Mouse (Mus musculus): ENCODE data around the gene Cep295.

Gene Cep295

DNA sequence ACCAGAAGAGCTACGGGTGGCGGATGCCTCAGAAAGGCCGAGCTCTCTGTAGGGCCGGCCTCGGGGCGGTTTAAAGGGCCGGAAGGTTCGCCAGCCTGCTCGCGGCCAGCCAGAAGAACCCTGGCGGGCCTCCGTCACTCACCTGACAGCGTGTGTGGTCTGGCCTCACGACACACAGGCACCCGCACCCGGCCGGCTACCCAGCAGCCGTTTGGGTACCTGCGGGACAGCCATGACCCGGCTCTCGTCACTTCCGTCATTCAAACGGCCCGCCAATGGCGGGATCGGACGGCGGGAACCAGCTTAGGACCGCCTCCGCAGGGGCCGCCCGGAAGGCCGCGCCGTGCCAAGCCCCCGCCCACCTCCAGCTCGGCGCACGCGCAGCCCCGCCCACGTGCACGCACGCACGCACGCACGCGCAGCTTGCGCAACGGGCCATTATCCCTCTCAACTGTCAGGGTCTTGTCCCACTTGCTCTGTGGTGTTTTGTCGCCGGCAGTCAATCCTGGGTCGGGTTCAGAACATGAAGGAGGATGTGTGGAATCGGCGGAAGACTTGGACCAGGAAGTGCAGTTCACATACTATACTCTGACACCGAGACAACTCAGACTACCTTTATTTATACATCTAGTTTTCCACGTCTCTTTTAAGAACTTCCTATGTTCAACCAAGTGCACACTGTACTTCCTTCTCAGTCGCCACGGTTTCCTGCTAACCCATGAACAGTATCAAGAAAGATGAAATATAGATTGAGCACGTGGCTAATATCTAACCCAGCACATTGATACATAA, at the start of gene Cep295:
Cep295 (minus strand) TSS at position 305 of the 792 bp plus-strand sequence.
- peak; percentile 98 for DNase-seq (ENCODE audit: low read depth, low spot score)

DNA sequence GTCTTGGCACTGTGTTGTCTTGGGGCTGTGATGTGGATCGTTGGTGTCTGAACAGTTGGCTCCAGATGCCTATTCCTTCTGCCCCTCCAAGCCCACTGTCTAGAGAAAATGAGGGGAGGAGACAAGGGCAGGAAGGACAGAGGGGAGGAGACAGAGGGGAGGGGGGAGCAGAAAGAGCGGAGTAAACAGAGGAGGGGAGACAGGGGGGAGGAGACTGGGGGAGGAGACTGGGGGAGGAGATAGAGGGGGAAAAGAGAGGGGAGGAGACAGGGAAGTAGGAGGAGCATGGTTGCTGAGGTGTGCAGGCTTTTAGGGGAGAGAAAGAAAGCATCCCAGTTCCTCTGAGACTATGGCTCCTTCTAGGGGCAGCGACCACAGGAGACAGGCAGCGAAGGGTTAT, 40.0 kb upstream of the Cep295 start:
- peak; percentile 76 for DNase-seq (ENCODE audit: low read depth, low spot score)

DNA sequence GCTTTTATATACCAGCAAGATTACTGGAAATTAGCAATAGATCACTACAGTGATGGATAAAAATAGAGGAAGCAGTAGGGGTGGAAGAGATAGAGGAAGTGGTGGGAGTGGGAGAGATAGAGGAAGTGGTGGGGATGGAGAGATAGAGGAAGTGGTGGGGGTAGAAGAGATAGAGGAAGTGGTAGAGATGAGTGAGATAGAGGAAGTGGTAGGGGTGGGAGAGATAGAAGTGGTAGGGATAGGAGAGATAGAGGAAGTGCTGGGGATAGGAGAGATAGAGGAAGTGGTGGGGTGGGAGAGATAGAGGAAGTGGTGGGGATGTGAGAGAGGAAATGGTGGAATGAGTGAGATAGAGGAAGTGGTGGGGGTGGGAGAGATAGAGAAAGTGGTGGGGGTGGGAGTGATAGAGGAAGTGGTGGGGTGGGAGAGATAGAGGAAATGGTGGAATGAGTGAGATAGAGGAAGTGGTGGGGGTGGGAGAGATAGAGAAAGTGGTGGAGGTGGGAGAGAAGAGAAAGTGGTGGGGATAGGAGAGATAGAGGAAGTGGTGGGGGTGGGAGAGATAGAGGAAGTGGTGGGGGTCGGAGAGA, 37.9 kb upstream of the Cep295 start:
- DNase-seq (ENCODE audit: low read depth, low spot score): no peak

DNA sequence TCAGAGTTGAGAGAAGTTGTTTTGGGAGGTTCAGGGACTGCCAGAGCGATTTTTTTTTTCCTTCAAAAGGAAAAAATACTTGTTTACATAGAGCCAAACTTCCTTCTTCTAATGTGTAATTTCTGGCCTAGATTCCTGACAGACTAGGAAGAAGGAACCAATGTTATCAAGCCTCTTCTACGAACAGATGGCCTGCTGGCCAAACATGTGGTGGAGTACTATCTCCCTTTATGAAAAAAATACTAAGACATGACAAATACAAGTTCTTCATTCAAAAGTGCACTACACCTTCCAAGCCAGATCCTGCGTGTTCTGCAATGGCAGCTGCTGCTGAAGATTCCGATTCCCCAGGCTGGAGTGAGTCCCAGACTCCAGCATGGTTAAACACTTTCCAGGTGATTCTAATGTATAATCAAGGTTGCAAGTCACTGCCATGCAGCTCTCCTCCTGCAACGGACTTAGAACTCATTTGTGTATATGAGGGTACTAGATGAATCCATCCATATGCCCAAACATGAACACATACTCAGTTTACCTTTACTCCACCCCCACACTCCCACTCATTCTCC, 29.6 kb upstream of the Cep295 start:
- no peak for DNase-seq (ENCODE audit: low read depth, low spot score)

DNA sequence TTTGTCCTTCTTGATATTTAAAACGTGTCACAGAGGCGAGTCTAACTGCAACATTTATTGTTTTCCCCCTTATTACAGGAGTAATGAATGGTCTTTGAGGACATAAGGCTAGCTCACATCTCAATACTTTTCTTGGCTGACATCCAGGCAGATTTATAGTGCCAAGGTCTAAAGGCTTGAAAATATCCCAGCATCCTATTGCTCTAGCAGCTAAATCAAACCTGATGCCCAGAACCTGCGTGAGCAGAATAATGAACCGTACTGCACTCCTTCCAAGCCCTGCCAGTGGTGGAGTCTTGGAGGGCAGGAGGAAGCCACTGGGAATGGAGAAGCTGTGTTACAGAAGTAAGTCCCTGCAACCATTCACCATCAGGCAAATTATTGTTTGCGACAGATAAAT, 26.7 kb upstream of the Cep295 start:
- DNase-seq (ENCODE audit: low read depth, low spot score): no peak

DNA sequence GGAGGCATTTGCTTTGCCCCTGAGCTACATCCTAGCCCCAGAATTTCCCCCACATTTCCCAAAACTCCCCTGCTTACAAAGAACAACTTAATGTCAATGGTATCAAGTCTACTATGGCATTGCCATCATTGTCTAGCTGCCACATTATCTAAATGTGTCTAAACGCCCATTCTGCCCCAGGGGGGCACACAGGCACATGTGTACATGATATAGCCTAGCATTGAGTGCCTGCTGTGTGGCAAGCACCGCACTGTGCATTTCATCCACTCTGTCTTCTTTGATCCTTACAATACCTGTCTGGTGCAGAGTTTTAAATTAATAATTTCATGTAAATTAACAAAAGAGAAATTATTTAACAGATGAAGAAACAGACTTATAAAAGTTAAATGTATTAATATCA, 8.7 kb upstream of the Cep295 start:
- no peak for DNase-seq (ENCODE audit: low read depth, low spot score)

DNA sequence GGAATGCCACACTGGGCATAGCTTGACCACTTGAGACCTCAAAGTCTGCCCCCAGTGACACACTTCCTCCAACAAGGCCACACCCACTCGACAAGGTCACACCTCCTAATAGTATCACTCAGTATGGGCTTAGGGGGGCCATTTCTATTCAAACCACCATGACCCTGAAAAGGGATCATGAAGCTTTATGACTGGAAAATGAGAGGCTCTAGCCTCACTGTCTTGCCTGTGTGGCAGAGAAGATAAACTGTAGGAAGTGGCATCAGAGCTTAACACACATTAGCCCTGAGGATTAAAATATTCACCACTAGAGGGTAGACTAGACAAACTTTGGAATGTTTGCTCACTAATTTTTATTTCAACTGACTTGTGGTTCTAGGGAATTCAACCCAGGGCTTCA, 8.3 kb upstream of the Cep295 start:
- peak; percentile 47 for DNase-seq (ENCODE audit: low read depth, low spot score)

DNA sequence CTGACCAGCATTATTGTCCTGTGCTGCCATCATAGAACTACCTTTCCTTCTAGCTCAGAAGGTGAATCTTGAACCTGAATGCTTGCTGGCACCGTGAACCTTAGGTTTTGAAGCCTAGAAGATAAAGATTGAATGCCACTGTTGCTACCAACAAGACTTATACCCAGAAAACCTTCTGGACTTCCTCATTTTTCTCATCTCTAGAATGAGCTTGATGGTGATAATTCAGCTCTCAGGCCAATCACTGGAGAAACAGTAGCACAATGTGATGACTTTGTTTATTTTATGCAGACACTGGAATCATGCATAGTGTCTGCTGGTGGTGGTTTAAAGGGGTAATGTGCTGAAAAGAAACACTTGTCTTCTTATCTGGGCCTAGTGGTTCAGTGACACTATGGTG, 7.3 kb upstream of the Cep295 start:
- DNase-seq (ENCODE audit: low read depth, low spot score): no peak

DNA sequence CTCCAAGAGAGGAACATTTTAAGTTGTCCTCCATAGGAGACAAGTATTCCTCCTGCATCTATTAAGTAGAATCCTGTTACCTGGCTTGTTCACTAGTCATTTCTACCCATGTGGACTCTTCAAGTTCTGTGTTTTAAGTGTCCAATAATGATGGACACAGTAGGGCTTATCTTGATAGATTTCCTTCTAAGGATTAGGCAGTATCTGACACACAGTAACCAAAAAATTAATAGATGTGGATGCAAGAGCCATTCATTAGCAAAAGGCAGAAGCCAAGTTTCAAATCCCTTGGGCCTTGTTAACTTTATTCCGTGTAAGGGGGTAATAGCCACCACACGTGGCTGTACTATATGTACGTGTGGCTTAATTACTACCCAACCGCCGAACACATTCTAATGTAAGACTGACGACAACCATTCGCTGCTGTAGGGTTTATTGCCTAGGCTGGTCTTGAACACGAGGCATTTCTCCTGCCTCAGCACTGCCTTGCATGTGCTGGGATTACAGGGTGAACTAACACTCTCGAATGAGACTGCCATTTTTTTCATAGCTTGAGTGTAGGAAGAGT, 588 bp downstream of the Cep295 start:
- DNase-seq (ENCODE audit: low read depth, low spot score): no peak

DNA sequence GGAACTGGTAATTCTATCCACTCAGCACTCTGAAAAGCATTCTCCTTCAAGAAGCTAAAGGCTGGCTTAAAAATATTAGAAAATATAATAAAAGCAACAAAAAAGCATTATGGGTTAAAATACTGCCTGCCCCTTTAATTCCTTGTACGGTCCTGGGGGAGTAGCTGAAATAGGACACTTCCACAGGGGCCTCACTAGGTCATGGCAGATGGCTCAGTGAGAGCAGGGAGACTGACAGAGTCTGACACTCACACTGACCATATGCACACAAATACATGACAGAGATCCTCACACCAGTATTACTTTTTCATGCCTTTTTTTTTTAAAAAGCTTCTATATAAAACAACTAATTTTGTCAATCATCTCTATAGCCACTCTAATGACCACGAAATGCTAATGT, 7.7 kb downstream of the Cep295 start:
- DNase-seq (ENCODE audit: low read depth, low spot score): no peak

DNA sequence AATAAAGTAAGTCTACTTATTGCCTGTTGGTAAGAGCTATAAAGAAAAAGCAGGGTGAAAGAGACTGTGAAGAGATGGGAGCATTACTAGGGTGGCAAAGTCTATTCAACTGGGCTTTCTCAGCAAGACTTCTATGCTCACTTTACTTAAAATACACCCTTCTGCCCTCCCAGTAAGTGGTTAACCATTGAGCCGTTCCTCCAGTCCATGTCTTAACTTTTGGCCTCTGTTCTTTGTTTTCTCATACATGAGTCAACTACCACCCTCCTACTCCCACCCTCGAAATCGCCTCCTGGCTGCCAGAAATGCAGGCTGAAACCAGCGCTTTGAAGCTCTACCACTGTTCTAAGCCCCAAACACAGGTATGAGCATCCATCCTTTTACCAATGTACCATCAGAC, 19.8 kb downstream of the Cep295 start:
- DNase-seq (ENCODE audit: low read depth, low spot score): no peak

DNA sequence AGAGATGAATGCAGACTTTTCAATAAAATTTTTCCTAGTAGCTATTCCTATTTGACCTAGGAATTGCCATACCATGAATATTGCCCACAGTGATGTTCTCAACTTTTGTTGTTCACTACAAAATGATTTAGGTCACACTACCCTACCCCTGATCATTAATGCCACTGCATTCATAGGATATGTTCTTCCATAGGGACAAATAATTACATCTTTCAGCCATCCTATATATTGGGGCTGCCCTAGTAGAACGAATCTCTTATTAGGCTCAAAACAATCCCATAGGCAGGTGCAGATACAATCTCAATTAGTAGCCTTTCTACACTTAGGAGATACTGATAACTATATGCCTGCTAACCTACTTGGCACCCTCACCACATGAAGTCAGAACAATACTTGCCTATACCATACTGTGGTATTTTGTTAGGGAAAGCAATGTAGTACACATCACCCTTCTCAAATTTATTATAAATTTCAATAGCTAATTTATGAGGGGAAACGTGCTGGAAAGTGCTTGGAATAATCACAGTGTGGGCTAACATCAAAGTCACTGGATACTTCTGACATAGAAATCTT, 39.3 kb downstream of the Cep295 start:
- DNase-seq (ENCODE audit: low read depth, low spot score): peak; percentile 57

DNA sequence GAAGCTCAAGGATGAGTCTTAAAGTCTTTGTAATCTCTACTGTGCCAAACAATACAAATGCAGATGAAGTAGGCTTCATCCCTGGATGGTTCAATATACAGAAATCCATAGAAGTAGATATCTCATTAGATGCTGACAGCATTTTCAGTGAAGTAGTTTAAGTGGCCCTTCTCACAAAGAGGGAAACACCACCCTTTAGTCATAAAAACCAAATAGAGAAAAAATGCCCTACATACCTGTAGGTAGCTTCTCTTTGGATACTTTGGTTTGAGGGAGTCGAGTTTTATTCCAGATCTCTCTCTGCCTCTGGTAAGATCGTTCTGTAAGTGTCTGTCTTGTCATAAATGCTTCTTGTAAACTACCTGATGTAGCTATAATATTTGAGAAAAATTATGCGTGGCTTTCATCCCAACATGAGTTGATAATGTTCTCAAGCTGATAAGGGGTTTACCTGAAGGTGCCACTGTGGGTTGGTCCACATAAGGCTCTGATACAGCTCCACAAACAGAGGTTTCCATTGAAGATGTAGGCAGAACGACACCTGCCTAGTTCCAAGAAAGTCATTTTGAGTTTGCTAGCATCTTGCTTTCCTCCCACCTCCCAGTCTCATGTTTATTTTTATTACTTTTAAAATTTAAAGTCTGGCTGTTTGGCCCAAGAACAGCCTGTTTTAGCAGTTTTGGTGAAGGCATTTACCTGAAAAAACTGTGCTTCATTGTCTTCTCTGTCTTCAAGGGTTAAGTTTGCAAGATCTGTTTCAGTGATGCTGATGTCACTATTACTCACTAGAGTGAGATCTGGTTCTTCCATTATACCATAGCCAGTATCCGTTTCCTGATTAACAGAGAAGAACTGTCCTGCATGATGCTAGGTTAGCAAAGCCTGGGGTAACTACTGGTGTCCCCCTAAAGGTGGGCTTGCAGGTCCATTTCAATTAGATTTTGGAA, 40.1 kb downstream of the Cep295 start:
- DNase-seq (ENCODE audit: low read depth, low spot score): peak; percentile 66

DNA sequence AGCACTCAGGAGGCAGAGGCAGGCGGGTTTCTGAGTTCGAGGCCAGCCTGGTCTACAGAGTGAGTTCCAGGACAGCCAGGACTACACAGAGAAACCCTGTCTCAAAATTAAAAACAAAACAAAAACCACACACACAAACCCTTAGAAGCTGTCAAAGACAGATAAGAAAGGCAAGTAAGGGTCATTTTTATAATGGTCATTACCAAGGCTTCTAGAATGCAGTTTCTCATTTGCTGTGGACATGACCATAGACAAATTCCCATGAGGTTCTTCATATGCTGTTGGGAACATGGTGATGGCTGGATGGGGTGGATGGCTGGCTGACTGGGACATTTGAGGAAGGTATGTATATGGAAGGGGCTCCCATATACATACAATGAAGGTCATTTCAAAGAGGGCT, 41.3 kb downstream of the Cep295 start:
- DNase-seq (ENCODE audit: low read depth, low spot score): peak; percentile 29

DNA sequence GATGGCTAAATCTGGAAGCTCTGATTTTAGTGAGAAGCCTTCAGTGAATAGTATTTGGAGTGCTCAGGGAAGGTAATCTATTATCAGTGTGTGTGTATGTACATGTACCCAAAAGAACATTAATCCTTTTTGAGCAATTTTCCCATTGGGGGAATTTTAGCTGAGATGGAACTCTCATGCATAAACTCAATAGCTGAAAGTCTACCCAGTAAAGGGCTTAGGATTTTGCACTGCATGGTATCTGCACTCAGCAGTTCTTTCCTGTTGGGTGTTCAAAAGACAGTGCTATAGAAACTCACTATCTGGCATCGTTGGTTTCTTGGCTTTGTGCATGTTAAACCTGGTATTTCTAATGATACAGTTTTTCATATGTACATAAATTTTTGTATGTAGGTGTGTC, 43.0 kb downstream of the Cep295 start:
- peak; percentile 10 for DNase-seq (ENCODE audit: low read depth, low spot score)

DNA sequence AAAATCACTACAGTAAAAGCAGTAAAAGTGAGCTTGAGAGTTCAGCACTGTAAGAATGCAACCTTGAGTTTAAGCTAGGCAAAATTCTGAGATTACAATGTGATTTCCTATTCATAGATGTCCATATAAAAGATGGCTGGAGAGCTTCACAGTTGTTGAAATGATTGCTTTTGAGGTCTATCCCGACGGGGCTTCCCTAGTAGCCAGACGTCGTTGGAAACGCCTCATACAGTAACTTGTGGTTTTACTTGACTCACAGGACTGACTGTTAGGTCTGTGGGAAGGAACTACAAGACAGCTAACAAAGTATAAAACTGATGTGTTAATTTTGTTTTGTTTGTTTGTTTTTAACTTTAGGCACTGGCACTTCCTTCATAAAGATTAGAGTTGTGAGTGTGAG, 44.0 kb downstream of the Cep295 start:
- DNase-seq (ENCODE audit: low read depth, low spot score): peak; percentile 42

DNA sequence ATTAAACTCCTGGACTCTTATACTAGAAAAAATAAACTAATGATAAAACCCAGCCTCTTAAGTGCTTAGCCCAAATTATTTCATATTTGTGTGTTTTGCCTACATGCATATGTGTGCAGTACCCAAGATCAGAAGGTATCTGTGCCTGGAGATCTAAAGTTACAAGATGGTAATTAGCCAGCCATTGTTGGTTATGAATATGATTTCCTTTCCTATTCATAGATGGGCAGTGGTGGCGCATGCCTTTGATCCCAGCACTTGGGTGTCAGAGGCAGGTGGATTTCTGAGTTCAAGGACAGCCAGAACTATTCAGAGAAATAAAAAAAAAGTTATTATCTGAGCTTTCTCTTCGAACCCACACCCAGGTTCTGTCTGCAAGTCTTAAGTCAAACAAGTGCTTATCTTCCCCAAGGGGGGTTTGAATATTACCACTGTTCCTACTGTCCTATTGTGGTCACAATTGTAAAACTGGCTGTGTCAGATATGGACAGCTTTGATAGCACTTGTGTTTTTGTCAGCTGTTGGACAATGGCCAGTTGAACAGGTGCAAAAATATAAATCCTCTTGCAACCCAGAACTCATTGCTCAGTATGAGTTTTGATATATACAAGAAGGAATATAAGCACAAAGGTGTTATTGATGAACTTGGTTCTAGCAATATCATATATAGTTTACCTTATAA, 45.4 kb downstream of the Cep295 start:
- peak; percentile 46 for DNase-seq (ENCODE audit: low read depth, low spot score)

DNA sequence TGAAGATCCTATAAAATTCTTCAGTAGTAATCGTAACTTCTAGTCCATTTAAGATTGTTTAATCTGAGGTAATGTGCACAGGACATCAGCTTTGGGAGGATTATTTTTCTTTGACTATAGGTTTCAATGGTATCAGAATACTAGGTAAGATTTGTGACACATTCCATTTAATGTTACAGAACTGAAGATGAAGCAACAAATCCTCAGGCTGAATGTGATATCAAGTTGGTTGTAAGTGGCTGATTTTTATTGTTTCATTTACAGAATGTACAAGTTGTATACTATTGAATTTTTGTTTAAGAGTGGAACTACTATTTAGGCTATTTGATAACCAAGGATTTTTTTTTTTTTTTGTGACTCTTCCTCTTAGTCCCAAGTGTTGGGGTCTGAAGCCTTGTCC, 47.4 kb downstream of the Cep295 start:
- no peak for DNase-seq (ENCODE audit: low read depth, low spot score)

DNA sequence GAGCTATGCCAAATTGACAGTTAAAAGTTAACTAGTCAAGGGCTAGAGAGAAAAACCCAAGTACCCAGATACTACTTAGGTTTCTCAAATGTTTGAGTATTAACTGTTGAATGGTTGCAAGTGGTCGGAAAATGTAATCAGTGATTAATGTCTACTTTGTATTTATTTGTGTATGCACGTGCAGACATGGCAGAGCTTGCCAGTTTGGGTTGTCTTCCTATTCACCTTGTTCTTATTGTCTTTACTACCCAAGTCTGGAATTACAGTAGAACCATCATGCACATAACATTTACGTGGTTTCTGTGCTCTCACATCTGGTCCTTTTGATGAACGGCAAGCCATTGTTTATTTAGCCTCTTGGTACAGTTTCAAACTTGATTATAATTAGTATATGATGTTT, 48.2 kb downstream of the Cep295 start:
- peak; percentile 43 for DNase-seq (ENCODE audit: low read depth, low spot score)

DNA sequence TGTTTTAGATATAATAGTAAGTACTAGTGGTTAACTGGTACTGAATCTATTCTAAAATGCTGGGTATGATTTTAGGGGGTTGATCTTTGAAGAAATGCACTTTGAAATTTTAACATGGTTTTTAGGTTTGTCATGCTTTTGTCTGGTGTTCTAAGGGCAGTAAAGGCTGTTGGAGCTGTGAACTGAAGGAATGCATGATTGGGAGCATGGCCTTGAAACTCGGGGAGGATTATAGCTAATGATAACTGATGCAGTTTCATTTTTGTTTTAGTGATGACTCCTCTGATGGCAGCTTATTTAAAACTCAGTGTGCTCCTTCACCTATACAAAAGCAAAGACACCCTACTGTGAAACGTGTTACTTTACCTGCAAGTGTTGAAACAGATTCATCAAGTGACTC, 49.3 kb downstream of the Cep295 start:
- DNase-seq (ENCODE audit: low read depth, low spot score): peak; percentile 19

DNA sequence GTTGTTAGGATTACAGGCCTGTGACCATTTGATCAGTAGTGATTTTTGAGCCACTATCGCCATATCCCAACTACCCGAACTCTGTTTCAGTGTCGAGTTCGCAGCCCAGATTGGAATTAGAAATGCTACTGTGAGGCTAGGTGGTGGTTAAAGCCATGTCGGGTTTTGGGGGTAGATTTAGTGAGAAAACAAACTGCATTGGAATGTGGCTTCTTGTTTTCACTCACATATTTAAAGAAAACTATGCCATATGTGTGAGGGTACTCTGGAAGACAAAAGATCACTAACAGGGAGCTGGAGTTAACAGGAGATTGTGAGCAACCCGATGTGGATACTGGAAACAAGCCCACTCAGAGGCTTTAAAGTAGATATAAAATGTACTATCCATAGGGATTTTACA, 50.3 kb downstream of the Cep295 start:
- peak; percentile 38 for DNase-seq (ENCODE audit: low read depth, low spot score)
